Mouse (Mus musculus) cerebellum, adult 8-10 months (tissue): Measurements from ENCODE around the gene Abl1.

ENCODE experiments used
- DNase-seq: peaks from one replicate; pipeline ENCODE4 v3.0.0; 2022

Abl1 gene

DNA sequence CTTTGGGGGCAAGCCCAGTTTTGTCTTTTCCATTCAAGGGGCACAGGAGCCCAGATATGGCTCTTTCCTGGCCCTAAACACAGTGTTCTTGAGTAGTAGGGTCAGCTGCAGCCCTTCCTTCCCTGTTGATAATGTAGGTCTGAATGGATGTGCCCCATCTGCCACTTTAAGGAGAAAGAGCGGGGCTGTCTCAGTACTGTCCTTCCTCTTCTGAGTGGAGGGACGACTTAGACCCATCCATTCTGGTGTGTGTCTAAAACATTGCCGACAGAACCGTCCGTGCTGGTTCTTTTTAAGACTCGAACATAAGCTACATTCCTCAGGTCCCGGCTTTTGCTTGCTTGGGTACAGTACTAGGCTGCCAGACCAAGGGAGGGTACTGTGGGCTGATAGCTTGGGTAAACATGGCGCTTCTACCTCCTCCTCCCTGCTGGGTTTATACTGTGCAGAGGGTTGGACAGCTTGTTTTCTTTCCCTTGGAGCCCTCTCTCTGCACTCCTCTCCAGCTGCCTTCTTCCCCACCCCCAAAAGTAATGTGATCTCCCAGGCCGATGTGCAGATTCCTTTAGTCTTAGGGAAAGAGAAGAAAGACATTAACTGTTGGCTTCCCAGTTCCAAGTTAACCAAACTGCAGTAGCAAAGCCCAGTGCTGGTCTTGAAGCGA, 61.0 kb downstream of the Abl1 start:
- no peak for DNase-seq

DNA sequence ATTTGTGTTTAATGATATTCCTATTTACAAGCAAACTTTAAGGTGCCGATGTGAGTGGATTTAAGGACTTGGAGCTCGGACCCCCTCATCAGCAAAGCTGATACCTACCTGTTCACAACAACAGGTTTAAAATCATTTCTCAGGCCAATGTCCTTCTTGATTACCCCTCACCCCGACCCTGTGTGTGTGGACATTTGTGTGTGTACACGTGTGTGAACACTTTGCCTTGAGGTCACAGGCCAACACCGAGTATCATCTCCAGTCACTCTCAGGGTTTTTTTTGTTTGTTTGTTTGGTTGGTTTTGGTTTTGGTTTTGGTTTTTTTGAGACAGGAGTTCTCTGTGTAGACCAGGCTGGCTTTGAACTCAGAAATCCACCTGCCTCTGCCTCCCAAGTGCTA, 62.0 kb downstream of the Abl1 start:
- DNase-seq: no peak

DNA sequence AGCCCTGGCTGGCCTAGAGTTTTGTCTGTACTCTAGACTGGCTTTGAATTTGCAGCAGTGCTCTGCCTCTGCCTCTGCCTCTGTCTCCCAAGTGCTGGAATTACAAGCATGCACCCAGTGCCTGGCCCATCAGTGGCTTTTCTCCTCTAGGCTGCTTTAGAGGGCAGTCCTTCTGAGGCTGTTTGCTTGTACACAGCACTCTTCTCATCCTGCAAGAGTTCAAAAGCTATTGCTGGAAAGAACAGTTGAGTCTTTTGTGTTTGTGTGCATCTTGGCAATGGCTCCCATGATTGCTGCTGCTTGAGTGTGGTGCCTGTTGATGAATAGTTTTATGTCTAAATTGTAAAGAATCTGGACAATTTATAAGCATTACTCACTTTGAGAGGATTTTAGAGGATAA, 69.3 kb downstream of the Abl1 start:
- no peak for DNase-seq

DNA sequence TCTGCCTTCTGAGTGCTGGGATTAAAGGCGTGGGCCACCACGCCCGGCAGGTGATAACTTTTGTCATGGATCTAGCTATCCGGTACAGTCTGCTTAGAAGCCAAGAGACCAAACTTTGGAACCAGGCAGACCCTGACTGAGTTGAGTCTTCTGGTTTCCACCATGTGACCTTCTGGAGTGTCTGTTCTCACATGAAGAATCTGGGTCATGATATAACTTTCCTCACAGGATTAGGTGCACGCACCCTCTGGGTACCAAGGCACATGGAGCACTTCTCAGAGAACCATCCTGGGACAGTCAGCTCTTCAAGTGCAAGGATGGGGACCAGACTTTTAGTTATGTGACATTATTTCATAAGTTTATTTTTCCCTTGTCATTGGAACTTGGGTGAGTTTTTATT, 70.8 kb downstream of the Abl1 start:
- no peak for DNase-seq

DNA sequence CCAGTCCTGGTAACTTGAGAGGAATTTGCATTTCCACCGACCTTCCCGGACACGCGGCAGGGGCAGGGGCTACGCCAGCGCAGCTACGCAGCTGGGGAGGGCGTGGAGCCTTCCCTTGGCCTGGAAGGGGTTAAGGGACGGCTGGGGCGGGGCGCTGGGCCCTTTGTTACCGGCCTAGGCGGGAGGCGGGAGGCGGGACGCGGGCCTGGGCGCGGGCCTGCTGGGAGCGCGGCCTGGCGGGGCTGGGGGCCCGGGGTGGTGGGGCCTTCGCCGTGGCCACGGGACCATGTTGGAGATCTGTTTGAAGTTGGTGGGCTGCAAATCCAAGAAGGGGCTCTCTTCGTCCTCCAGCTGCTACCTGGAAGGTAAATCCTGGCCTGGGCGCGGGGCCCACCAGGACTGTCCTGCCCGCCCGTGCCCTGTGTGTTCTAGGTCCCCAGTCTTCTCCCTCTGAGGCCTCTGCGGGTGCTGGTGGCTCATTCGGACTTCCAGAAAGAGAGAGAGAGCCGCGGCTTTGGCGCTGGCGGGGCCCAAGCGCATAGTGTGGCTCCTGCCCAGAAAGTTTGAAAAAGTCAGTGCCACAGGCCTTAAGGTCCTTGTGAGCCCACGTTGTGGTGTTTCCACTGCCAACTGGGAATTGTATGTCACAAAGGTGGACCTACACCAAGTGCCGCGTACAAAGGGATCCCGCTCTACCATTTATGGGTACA, 71.7 kb downstream of the Abl1 start:
- DNase-seq: peak; percentile 37

DNA sequence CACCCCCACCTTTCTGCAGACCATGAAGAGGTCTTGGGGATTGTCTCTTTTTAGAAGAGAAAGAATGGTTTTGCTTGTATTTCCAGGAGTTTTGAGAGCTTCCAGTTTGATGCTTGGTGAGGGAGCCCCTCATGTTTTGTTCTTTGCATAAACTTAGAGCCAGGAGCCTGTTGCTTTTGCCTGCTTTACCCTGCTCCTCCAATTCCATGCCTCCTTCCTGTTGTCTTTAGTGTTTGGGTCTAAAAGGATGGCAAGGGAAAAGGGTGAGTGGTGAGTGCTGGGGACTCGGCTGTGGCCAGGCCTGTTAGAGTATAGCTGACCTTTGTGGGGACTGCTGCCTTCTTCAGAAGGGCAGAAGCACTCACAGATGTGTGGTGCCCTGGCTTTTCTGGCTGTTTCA, 72.3 kb downstream of the Abl1 start:
- DNase-seq: no peak

DNA sequence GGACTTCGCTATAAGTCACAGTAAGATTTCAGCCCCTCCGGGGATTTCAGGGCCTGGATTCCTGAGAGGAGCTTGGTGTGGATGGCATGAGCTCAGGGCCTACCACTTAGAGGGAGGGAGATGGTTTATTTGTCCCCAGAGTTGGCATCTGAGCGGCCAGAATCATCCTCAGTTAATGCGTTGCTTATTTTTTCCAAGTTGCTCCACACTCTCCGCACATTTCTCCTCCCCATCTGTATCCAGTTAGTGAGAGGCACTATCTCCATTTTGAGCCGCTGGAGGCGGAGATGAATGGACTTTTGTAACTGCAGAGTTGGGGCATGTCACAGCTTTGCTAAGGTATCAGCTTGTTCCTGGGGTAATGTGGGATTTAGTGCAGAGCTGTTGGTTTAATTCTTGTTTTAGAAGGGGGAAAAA, 72.9 kb downstream of the Abl1 start:
- no peak for DNase-seq

DNA sequence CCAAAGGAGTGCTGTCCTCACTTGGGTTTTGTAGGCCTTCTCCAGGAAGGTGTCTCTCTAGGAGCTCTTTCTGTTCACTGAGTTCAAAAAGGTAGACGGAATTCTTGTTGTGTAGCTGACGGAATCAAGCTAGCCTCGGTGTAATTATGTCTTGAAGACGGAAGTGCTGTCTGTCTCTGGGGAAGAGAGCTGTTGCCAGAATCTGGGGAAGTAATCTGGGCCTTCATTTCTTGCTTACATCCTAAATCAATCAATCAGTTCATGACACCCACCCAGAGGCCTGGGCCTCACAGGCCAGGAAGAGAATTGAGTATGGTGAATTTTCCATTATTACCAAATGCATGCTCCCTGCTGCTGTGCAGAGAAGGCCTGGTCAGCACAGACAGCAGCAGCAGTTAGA, 73.4 kb downstream of the Abl1 start:
- no peak for DNase-seq

DNA sequence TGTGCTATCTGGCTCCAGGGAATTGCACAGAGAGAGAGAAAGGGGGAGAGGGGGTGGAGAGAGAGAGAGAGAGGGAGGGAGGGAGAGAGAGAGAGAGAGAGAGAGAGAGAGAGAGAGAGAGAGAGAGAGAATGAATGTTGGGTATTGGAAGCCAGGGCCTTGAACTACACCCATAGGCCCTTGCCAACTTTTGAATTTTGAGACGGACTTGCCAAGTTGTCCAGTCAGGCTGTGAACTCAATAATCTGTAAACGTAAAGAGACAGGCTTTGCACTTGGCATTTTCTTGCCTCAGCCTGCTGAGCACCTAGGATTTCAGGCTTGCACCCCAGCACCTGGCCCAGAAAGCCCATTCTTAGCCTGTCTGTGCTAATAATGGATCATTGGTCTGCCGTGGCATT, 74.0 kb downstream of the Abl1 start:
- no peak for DNase-seq

DNA sequence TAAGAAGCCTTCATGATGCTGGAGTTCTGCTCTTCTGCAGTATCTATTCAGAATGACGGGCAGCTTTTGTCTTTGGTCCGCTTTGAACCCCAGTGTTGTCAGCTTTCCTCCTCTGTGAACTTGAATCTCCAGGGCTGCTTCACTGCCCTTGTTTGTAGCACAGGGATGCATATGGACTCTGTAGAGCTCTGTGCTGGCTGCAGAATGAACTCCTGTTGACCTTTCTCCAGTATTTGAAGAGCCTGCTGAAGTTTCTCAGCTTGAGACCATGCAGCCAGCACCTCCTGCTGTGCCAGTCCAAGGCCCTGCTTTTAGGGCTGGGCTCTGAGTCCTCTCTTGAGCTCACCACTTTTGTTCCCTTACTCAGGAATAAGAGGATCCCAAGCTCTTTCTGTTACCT, 74.7 kb downstream of the Abl1 start:
- no peak for DNase-seq

DNA sequence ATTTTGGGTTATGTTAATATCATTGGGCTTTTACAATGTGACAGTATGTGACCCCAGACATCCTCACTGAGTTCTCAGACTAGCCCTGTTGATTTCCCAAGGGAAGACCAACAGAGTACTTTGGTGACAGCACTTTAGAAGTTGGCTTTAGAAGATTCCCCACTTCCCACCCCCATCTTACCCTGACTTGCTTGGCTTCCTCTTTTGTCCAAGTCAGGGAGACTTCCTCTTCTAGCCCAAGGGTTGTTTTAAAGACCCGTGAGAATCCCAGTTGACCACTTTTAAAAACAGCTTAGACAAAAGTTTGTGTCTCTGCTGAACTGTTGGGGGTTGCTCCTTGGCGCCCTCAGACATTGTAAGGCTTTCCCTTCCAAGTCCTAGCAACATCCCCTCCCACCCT, 75.1 kb downstream of the Abl1 start:
- DNase-seq: no peak

DNA sequence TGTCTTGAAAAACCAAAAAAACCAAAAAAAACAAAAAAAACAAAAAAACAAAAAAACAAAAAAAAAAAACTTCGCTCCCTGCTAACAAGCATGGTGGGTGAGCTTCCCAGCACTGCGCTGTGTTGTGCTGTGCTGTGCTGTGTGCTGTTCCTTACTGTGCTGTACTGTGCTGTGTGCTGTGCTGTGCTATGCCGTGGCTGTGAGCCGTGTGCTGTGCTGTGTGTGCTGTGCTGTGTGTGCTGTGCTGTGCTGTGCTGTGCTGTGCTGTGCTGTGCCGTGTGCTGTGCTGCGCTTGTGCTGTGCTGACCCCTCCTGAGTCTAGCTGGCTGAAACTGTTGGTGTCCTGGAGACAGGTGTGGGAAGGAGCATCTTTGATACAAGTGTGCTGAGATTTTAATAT, 78.9 kb downstream of the Abl1 start:
- DNase-seq: no peak

DNA sequence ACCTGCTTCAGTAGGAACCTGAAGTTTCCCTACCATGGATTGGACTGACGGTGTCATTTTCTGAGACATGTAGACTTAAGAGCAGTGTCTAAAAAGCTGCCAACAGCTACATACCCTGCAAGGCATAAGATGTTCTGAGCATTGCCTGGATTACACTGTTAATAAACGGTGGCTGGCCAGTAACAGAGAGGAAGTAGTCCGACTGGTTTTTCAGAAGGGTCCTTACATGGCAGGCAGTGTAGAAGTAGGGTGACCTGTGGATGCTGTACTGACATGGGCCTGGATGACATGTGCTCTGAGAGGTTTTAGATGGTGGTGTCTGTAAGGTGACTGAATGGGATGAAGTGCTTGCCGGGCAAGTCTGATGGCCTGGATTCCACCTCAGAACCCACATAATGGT, 79.6 kb downstream of the Abl1 start:
- no peak for DNase-seq

DNA sequence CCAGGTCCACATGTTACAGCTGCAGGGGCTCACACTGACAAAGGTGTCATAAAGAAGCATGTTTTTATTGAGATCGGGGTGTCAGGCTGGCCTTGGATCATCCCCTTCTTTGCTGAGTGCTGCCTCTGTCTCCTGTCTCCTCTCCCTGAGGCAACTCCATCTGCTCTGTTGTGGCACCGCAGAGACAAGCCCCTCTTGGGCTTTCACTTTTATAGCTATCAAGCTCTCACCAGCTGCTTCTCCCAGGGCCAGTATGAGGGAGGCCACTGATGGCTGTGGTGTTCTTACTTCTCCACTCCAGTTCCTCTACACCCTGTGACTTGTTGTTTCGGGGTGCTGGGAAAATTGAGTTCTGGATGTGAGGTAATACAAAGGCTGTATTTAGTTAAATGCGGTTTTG, 80.9 kb downstream of the Abl1 start:
- no peak for DNase-seq

DNA sequence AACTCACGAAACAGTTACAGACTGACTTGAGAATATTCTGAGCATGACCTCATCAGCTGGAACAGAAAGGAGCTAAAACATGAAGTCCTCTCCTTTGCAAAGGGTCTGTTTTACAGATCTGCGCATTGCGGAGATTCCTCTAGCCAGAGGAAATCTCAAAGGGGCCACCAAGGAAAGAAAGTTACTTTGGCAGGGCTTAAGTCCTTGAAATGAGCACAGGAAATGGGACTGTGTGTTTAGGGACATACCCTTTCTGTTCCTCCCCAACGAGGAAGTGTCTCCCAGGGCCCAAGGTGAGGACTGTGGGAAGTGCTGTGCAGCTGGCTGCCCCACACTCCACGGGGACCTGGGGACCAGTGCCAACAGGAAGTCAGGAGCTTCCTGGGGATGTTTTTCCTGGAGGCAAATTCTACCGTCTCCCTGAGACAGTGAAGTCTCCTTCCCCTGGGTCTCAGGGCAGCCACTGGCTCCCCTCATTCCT, 81.5 kb downstream of the Abl1 start:
- no peak for DNase-seq

DNA sequence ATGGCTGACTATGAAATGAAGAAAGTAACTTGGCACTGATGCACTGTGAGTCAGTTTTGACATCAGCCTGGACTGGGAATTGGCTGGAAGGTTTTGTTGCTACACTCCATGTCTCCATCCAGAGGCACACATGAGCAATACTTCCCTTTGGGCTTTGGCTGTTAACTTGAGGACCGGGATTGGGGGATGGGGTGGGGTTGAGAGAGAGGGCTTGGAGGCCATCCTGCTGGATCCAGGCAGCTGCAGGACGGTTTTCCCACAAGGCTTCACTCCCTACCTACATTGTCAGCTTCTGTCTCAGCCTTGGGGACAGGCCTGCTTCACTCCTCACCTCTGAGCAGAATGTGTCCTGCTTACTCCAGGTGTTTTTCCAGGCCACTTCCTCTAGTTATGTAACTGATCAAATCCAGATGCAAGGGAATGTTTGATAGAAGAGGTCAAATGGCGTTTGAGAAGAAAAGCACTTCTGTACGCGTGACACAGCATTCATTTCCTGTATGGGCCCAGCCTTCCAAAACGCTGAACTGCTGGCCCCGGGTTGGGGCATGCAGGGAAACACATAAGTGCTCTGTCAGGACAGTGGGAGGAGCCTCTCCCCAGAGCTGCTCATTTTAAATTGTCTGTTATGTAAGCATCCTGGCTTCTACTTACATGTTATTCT, 82.7 kb downstream of the Abl1 start:
- DNase-seq: no peak

DNA sequence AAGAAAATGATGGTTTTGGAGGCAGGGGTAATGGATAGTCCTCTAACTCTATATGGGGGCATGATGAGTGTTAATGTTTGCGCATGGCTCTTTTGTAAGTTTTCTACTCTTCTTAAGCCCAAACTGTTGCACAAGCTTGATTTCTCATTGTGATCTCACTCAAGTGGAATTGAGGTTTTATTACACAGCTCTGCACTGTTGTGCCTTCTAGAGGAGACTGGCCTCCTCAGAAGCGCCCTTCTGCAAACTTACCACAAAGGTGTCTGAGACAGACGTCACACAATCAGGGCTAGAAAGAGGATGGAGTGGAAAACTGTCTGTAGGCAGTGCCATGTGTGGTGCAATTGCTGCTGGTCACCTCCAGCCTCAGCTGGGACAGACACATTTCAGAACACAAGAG, 88.3 kb downstream of the Abl1 start:
- DNase-seq: no peak

DNA sequence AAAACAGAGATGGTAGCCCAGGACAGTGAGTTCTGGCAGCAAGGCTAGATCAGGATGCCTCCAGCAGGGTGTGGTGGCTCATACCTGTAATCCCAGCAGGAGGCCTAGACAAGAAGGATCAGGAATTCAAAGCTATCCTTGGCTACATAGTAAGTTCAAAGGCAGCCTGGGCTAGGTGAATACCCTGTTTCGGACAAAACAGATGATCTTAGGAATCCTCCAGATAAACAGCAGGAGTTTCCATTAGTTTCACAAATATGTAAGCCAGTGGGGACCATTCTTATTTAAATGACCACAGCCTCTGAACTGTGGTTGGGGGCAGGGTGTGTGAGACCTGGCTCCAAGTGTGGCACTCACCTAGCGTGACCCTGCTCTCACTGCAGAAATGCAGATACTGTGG, 91.1 kb downstream of the Abl1 start:
- no peak for DNase-seq

DNA sequence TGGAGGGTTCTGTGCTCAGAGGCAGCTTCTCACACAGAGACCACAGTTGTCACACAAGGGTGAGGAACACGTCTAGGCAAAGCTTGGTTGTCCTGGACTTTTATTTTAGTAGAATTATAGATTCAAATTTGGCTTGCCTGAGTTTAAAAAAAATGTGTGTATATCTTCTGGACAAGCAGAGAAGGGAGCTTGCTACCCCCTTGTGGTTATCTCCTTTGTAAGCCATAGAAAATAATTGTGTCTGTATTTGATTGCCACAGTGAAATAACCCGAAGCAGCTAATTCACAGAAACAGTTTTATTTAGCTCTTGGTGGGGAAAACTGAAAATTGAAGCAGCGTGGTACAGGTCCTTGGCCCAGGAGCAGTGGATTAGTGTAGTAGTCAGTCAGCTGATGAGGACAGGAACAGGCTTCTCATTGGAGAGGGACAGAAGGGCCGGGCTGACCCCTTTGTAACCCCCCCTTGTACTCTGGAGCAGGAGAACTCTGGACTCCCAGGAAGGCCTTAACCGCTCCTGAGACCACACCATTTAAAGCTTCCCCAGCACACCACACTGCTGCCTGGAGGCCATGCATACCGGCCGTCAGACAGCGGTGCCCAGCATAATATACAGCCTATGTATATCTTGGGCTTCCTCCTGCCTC, 94.9 kb downstream of the Abl1 start:
- no peak for DNase-seq

DNA sequence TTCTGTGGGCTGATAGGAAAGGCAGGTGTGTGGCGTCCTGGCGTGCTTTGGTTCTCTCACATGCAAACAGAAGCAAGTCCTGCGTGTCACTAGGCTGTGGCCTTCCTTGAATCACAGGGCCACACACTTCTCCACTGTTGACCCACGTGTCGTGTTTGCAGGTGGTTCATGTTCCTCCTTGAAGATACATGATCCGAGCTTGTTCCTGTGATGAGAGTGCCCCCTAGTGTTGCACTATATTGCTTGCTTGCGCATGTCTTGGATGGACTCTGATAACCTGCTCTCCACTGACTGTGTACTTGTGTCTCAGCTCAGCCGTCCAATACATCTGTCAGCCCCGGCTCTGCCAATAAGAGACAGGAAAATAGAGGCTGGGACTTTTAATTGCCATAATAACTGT, 96.9 kb downstream of the Abl1 start:
- peak; percentile 79 for DNase-seq

DNA sequence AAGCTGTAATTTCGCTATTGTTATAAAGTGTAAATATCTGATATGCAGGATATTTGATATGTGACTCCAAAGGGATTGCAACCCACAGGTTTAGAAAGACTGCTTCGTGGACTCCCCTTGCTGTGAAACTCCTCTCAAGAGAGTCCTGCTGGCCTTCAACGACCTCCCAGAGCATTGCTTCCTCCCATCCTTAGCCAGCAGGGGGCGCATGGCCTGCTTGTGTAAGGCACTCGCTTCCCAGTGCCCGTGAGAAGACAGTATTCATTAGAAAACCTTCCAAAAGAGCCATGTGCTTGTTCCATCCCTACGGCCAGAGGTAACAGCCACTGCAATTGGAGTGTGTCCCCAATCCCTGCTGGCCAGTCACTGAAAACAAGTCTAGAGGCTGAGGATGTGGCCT, 98.9 kb downstream of the Abl1 start:
- DNase-seq: peak; percentile 82

DNA sequence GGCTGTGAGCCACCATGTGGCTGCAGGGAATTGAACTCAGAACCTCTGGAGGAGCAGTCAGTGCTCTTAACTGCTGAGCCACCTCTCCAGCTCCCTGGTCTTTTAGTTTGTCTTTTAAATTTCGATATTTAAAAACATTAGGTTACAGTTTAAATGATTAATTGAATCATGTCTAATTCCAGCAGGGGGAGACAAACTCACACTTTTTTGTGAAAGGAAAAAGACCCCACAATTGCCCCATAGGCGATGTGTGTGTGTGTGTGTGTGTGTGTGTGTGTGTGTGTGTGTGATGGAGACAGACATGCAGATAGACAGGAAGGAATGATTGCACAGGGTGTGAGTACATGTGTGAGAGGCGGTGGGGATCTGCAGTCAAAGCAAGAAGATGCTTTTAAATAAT, 100.1 kb downstream of the Abl1 start:
- DNase-seq: no peak

DNA sequence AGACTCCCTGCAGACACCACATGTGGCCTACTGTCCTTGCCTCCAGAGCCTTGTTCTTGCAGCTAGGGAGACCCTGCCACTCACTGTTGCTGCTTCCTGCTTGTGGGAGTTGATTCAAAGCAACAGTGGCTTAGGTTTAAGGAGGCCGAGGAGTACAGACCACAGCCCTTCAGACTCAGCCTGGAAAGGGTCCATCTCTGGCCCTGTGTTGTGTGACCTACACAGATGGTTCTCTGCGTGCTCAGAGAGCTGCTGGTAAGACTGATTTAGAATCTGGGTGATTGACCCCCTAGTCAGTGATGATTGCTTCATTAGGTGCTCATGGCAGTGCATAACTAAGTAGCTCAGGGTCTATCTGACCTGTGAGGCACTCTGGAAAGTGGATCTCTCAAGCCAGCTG, 101.0 kb downstream of the Abl1 start:
- no peak for DNase-seq

DNA sequence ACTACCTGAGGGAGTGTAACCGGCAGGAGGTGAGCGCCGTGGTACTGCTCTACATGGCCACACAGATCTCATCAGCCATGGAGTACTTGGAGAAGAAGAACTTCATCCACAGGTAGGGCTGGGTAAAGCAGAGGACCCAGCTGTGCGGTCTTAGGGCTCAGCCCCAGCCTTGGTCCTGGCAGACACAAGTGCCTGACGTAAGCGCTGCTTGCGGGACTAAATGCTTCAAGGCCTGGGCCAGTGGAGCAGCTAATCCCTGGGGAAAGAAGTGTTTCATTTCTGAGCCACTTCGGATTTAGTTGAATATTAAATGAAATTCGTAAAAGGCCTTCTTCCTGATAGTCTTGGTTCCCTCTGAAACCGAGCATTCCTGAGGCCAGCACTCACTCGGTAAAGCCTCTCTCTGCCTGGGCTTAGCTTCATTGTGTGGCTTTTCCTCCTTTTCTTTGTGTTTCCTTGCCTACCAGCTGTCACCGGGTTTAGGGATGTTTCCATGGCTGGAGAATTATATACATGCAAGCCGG, 102.6 kb downstream of the Abl1 start:
- DNase-seq: no peak
